ENCODE assay signal across 9 mouse cellular contexts in genomic region chr4:155012788-155013187, GRCm38 (mm10). TPM values are rescaled to one million over a fixed set of nuclear protein-coding genes. Genes with fewer than 3 reads are reported as not detected.
DNase-seq lines count a peak whose midpoint lies in the region; ATAC-seq and TF ChIP-seq lines count a peak whose summit lies in the region.
"Had no signal": no experiment of that assay in that cellular context is flagged by ENCODE, and none has a peak within 500 bp of the region (broad histone marks: within the 10 kb centered on the region; RNA-seq: fewer than 3 reads in every experiment).

No protein-coding gene starts in this region.

- no peak for TF ChIP-seq POLR2A in spleen, adult 2 months (IDR thresholded peaks at IDR 0.05; ENCODE audit: low read depth, low read length)

- intact Hi-C loops in left cerebral cortex, postnatal 36 days (cut with DNase I) = loop anchor here (5.0 kb wide), 1 partner anchor 40 kb away; no protein-coding TSS in a partner anchor

- H3K9ac ChIP-seq in hindbrain, embryonic 11.5 days (ENCODE audit: low read depth, low read length) = no peak overlapping the region
- H3K9ac ChIP-seq in midbrain, embryonic 13.5 days (replicated peaks) = no peak overlapping the region

- TF ChIP-seq CTCF in layer of hippocampus, adult 2 months (conservative IDR thresholded peaks at IDR 0.05) = peak; percentile 93
- peak; percentile 84 for TF ChIP-seq CTCF in spleen, adult 2 months (IDR thresholded peaks at IDR 0.05; ENCODE audit: extremely low read depth, insufficient read depth, insufficient read length, insufficient replicate concordance)

- H3K27me3 ChIP-seq in hindbrain, embryonic 11.5 days (ENCODE audit: control insufficient read depth, insufficient read depth, low read length) = no peaks in the 10 kb centered on the region
- H3K27me3 ChIP-seq in midbrain, embryonic 13.5 days = peaks cover 4% of the 10 kb centered on the region
- H3K27me3 ChIP-seq in spleen, adult 2 months (ENCODE audit: control insufficient read depth, insufficient read depth, low read length) = no peaks in the 10 kb centered on the region

- H3K9me3 ChIP-seq in hindbrain, embryonic 11.5 days (ENCODE audit: control insufficient read depth, low read length) = no peaks in the 10 kb centered on the region
- no peaks in the 10 kb centered on the region for H3K9me3 ChIP-seq in midbrain, embryonic 13.5 days
- H3K9me3 ChIP-seq: megakaryocyte, embryonic 14.5 days had no signal

- no peak overlapping the region for H3K4me2 ChIP-seq in hindbrain, embryonic 11.5 days (replicated peaks; ENCODE audit: low read depth, low read length)
- no peak overlapping the region for H3K4me2 ChIP-seq in midbrain, embryonic 13.5 days (replicated peaks)

- H3K4me3 ChIP-seq in layer of hippocampus, adult 2 months = no peak overlapping the region
- no peak overlapping the region for H3K4me3 ChIP-seq in hindbrain, embryonic 11.5 days (ENCODE audit: low read depth, low read length)
- no peak overlapping the region for H3K4me3 ChIP-seq in midbrain, embryonic 13.5 days (replicated peaks)
- no peak overlapping the region for H3K4me3 ChIP-seq in spleen, adult 2 months (ENCODE audit: extremely low read depth, insufficient read depth, insufficient read length)
- H3K4me3 ChIP-seq: megakaryocyte, embryonic 14.5 days had no signal

- peak; percentile 75 for ATAC-seq in erythroid progenitor cell, adult 5-6 weeks (replicated peaks; ENCODE audit: low FRiP score, poor library complexity, severe bottlenecking)
- peak; percentile 50 for ATAC-seq in hindbrain, embryonic 11.5 days (ENCODE audit: low FRiP score)
- ATAC-seq in midbrain, embryonic 13.5 days = peak; percentile 62

- H3K36me3 ChIP-seq in hindbrain, embryonic 11.5 days (ENCODE audit: control insufficient read depth, insufficient read depth, low read length) = no peaks in the 10 kb centered on the region
- H3K36me3 ChIP-seq in midbrain, embryonic 13.5 days = no peaks in the 10 kb centered on the region
- no peaks in the 10 kb centered on the region for H3K36me3 ChIP-seq in spleen, adult 2 months (ENCODE audit: control insufficient read depth, insufficient read depth, low read length)

- no peak overlapping the region for H3K27ac ChIP-seq in layer of hippocampus, adult 2 months
- H3K27ac ChIP-seq in hindbrain, embryonic 11.5 days (ENCODE audit: low read depth, low read length) = no peak overlapping the region
- no peak overlapping the region for H3K27ac ChIP-seq in midbrain, embryonic 13.5 days
- H3K27ac ChIP-seq in spleen, adult 2 months (ENCODE audit: insufficient read depth, low read length) = no peak overlapping the region

- H3K4me1 ChIP-seq in hindbrain, embryonic 11.5 days (replicated peaks; ENCODE audit: control insufficient read depth, insufficient read depth, low read length) = peaks cover 2% of the 10 kb centered on the region; the same call in 1 of the 2 replicates
- H3K4me1 ChIP-seq in midbrain, embryonic 13.5 days (replicated peaks) = peaks cover 50% of the 10 kb centered on the region
- H3K4me1 ChIP-seq in spleen, adult 2 months (ENCODE audit: control insufficient read depth, insufficient read depth, insufficient read length) = no peaks in the 10 kb centered on the region
- H3K4me1 ChIP-seq: megakaryocyte, embryonic 14.5 days had no signal

- DNase-seq in layer of hippocampus, adult 2 months (ENCODE audit: low spot score in 2 of 2) = peak; percentile 55 to 67
- no peak for DNase-seq in layer of hippocampus, adult 9-11 months
- peak; percentile 40 for DNase-seq in c-Kit-negative CD71-positive TER-119-positive erythroid progenitor cells, embryonic 14.5 days (ENCODE audit: low read depth, low spot score)
- peak; percentile 89 for DNase-seq in hindbrain, embryonic 11.5 days (ENCODE audit: low spot score)
- DNase-seq in left cerebral cortex, postnatal 36 days (ENCODE audit: low spot score in 2 of 2) = peak; percentile 55 to 67
- peak; percentile 19 to 53 for DNase-seq in spleen, adult 2 months (ENCODE audit: low read depth in 1 of 2, low spot score in 2 of 2)

- WGBS in hindbrain, embryonic 11.5 days = 2% methylated on average over 4 of the region's 4 CpGs
- 3% methylated on average over 4 of the region's 4 CpGs for WGBS in midbrain, embryonic 13.5 days
- WGBS in spleen, adult 2 months = 6% methylated on average over 4 of the region's 4 CpGs

RNA-seq across cellular contexts. Expression of gene Plch2, which starts 43.8 kb away (rescaled TPM):
- 10 to 100 TPM; 91.1 to 92.0 TPM for total RNA-seq in layer of hippocampus, adult 2 months (2021)
- not detected in 2 replicates for total RNA-seq in erythroid progenitor cell, adult 5-6 weeks (2015; ENCODE audit: low replicate concordance)
- total RNA-seq in erythroid progenitor cell, adult 5-6 weeks (2017; ENCODE audit: low replicate concordance) = not detected in 2 replicates
- 1.5 and 2.1 TPM in 2 replicates for polyA plus RNA-seq in hindbrain, embryonic 11.5 days (2014; fragmentation: Nextera tagmentation; extraction: Ambion mirVana)
- total RNA-seq in left cerebral cortex, postnatal 36 days (2021) = 10 to 100 TPM; 63.2 to 92.6 TPM
- polyA plus RNA-seq in midbrain, embryonic 13.5 days (2015; fragmentation: Nextera tagmentation; extraction: Ambion mirVana) = 7.7 and 9.0 TPM in 2 replicates
- 0.20 and 0.29 TPM in 2 replicates for polyA plus RNA-seq in spleen, adult 2 months (2012; rRNA removed)

RNA-seq across cellular contexts. Expression of gene Pank4, which starts 48.9 kb away (rescaled TPM):
- 10 to 100 TPM; 41.8 to 43.0 TPM for total RNA-seq in layer of hippocampus, adult 2 months (2021)
- total RNA-seq in erythroid progenitor cell, adult 5-6 weeks (2015; ENCODE audit: low replicate concordance) = 61.3 and 78.0 TPM in 2 replicates
- total RNA-seq in erythroid progenitor cell, adult 5-6 weeks (2017; ENCODE audit: low replicate concordance) = 40.0 and 50.1 TPM in 2 replicates
- polyA plus RNA-seq in hindbrain, embryonic 11.5 days (2014; fragmentation: Nextera tagmentation; extraction: Ambion mirVana) = 31.5 and 37.4 TPM in 2 replicates
- total RNA-seq in left cerebral cortex, postnatal 36 days (2021) = 10 to 100 TPM; 35.2 to 46.6 TPM
- 42.0 and 43.3 TPM in 2 replicates for polyA plus RNA-seq in midbrain, embryonic 13.5 days (2015; fragmentation: Nextera tagmentation; extraction: Ambion mirVana)
- 58.0 and 69.5 TPM in 2 replicates for polyA plus RNA-seq in spleen, adult 2 months (2012; rRNA removed)

RNA-seq across cellular contexts. Expression of gene Hes5, which starts 52.1 kb away (rescaled TPM):
- total RNA-seq in layer of hippocampus, adult 2 months (2021) = 10 to 100 TPM; 24.7 to 30.7 TPM
- total RNA-seq in erythroid progenitor cell, adult 5-6 weeks (2015; ENCODE audit: low replicate concordance) = not detected in 2 replicates
- total RNA-seq in erythroid progenitor cell, adult 5-6 weeks (2017; ENCODE audit: low replicate concordance) = not detected in 2 replicates
- polyA plus RNA-seq in hindbrain, embryonic 11.5 days (2014; fragmentation: Nextera tagmentation; extraction: Ambion mirVana) = 159 and 269 TPM in 2 replicates
- total RNA-seq in left cerebral cortex, postnatal 36 days (2021) = 10 to 100 TPM; 36.5 to 38.6 TPM
- 291 and 346 TPM in 2 replicates for polyA plus RNA-seq in midbrain, embryonic 13.5 days (2015; fragmentation: Nextera tagmentation; extraction: Ambion mirVana)
- polyA plus RNA-seq in spleen, adult 2 months (2012; rRNA removed) = 5.4 and 10.5 TPM in 2 replicates

RNA-seq across cellular contexts. Expression of gene Pex10, which starts 54.0 kb away (rescaled TPM):
- total RNA-seq in layer of hippocampus, adult 2 months (2021) = 10 to 100 TPM; 23.1 to 24.2 TPM
- total RNA-seq in erythroid progenitor cell, adult 5-6 weeks (2015; ENCODE audit: low replicate concordance) = 1.1 and 4.6 TPM in 2 replicates
- 0.91 and 4.5 TPM in 2 replicates for total RNA-seq in erythroid progenitor cell, adult 5-6 weeks (2017; ENCODE audit: low replicate concordance)
- polyA plus RNA-seq in hindbrain, embryonic 11.5 days (2014; fragmentation: Nextera tagmentation; extraction: Ambion mirVana) = 5.6 and 7.8 TPM in 2 replicates
- 10 to 100 TPM; 17.4 to 19.5 TPM for total RNA-seq in left cerebral cortex, postnatal 36 days (2021)
- 19.6 and 21.8 TPM in 2 replicates for polyA plus RNA-seq in midbrain, embryonic 13.5 days (2015; fragmentation: Nextera tagmentation; extraction: Ambion mirVana)
- polyA plus RNA-seq in spleen, adult 2 months (2012; rRNA removed) = 14.3 and 14.4 TPM in 2 replicates

Comparison
In these comparisons a context has a peak if more than half of its experiments do, and no peak if none do; other contexts are left out.
1. RNA of gene Plch2, which starts 43.8 kb away (total RNA-seq): 63.2 to 92.6 TPM in left cerebral cortex, postnatal 36 days and 91.1 to 92.0 TPM in layer of hippocampus, adult 2 months; not detected in erythroid progenitor cell, adult 5-6 weeks; every median in the first group is over 10 times any median in the second.
2. RNA of gene Hes5, which starts 52.1 kb away (total RNA-seq): 36.5 to 38.6 TPM in left cerebral cortex, postnatal 36 days and 24.7 to 30.7 TPM in layer of hippocampus, adult 2 months; not detected in erythroid progenitor cell, adult 5-6 weeks; every median in the first group is over 10 times any median in the second.
3. Peak in every context shown above with its lines, with median percentiles within 50 percentile points of each other: ATAC-seq.